Mouse (Mus musculus) limb, embryonic 15.5 days (tissue): ENCODE measurements around the gene Mrpl39. TPM values are rescaled to one million over a fixed set of nuclear protein-coding genes. Genes with fewer than 3 reads are reported as not detected.

Experiments
- microRNA counts: library from miRNA; unstranded; fragments of <30 nt; microRNA quantifications from one replicate; lab custom pipeline; 2016
- microRNA-seq: library from miRNA; unstranded; fragments of <30 nt; microRNA quantifications from one replicate; pipeline ENCODE4, GENCODE M21; 2016
- polyA plus RNA-seq: library from polyadenylated mRNA; unstranded; fragments of >200 nt; fragmentation: Nextera tagmentation; extraction: Ambion mirVana; gene quantifications from 2 replicates; pipeline ENCODE4 v1.2.1, GENCODE M21; 2015

Gene Mrpl39
- polyA plus RNA-seq, 1 experiment from 2014 or later: 39.2 TPM

MicroRNAs encoded within 50 kb of the gene (microRNA counts, 519-probe panel; counts per million panel counts)
- microRNA mmu-miR-155 (lab: Ali Mortazavi, UCI): not detected

Small RNA genes lying within 50 kb of the gene (microRNA-seq; reads per million reads assigned to microRNA genes)
- gene Mir155: 229 reads per million, percentile 59 among the genes with 10 or more reads in this experiment

Other genes with a start within 250 kb of the Mrpl39 start
- gene A730009L09Rik, start 220.6 kb downstream of the Mrpl39 start, polyA plus RNA-seq: not detected in 2 replicates
- 13.8 and 15.6 TPM in 2 replicates for gene Jam2, start 38.4 kb upstream of the Mrpl39 start, polyA plus RNA-seq
- gene Gabpa, start 99.2 kb upstream of the Mrpl39 start, polyA plus RNA-seq: 30.6 and 32.0 TPM in 2 replicates
- gene Atp5j, start 99.9 kb upstream of the Mrpl39 start, polyA plus RNA-seq: 779 and 787 TPM in 2 replicates